Comparison of ENCODE assay signal across 14 mouse cellular contexts in the genomic region with DNA sequence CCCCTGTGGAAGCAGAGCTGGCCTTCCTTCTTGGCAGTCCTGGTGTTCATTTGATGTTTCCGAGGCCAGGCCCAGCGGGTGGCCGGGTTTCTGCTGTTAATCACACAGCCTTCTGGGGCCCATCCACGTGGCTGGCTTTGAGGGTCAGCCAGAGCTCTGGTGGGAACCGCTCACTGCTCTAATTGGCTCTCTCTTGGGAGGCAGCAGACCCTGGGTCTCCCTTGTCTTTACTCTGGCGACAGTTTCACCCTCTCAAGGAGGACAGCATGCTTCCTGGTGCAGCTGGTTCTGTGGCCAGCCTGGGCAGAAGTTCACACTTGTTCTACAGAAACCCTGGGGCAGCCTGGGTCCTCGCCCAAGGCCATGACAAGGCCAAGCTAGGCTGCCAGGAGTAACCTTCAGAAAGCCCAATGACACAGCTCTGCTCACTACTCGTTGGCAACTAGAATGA. TPM values are rescaled to one million over a fixed set of nuclear protein-coding genes. Genes with fewer than 3 reads are reported as not detected.
A peak's percentile ranks its signal among the peaks of the same experiment; 100 is the strongest.
DNase-seq lines count a peak whose midpoint lies in the region; TF ChIP-seq lines count a peak whose summit lies in the region.
"Had no signal": no experiment of that assay in that cellular context is flagged by ENCODE, and none has a peak within 500 bp of the region (broad histone marks: within the 10 kb centered on the region; RNA-seq: fewer than 3 reads in every experiment).

No protein-coding gene starts in this region.

- H3K27ac ChIP-seq in layer of hippocampus, adult 2 months: peak overlapping the region; percentile 78; the same call in 1 of the 2 replicates
- H3K27ac ChIP-seq in olfactory bulb, adult 2 months (ENCODE audit: insufficient read depth, low read depth, low read length): peak overlapping the region; percentile 8; the same call in 1 of the 2 replicates
- H3K27ac ChIP-seq: embryonic facial prominence, embryonic 15.5 days; hindbrain, embryonic 12.5 days; midbrain, embryonic 15.5 days; stomach, postnatal 0 days had no signal

- TF ChIP-seq CTCF in layer of hippocampus, adult 2 months (conservative IDR thresholded peaks at IDR 0.05): no peak
- TF ChIP-seq CTCF in olfactory bulb, adult 2 months (IDR thresholded peaks at IDR 0.05; ENCODE audit: insufficient read depth, low read depth, low read length): no peak

- TF ChIP-seq POLR2A in olfactory bulb, adult 2 months (IDR thresholded peaks at IDR 0.05; ENCODE audit: insufficient read depth, low read depth, low read length): no peak

- no peaks in the 10 kb centered on the region for H3K4me1 ChIP-seq in olfactory bulb, adult 2 months (ENCODE audit: control insufficient read depth, insufficient read depth, low read length)
- H3K4me1 ChIP-seq: embryonic facial prominence, embryonic 15.5 days; hindbrain, embryonic 12.5 days; midbrain, embryonic 15.5 days had no signal

- WGBS in olfactory bulb, adult 2 months: 52% methylated on average over 8 of the region's 8 CpGs

- peak; percentile 34 to 59 for DNase-seq in cerebellum, postnatal 25 days
- no peak for DNase-seq in cerebellum, adult 11 months
- peak; percentile 68 to 95 for DNase-seq in adrenal gland, adult (ENCODE audit: inconsistent age in 2 of 2, low spot score in 1 of 2)
- peak; percentile 64 to 83 for DNase-seq in layer of hippocampus, adult 2 months (ENCODE audit: low spot score in 2 of 2)
- no peak for DNase-seq in gastrocnemius, postnatal 25 days
- no peak for DNase-seq in gastrocnemius, postnatal 10 days
- DNase-seq in heart, postnatal 14 days: no peak
- DNase-seq: gastrocnemius, postnatal 14 days; lung, embryonic 14.5 days had no signal

- intact Hi-C loops in heart, postnatal 14 days (cut with DNase I): no loop called here

- H3K4me3 ChIP-seq in layer of hippocampus, adult 2 months: no peak overlapping the region
- no peak overlapping the region for H3K4me3 ChIP-seq in olfactory bulb, adult 2 months (ENCODE audit: insufficient read depth, low read depth, low read length)
- H3K4me3 ChIP-seq: embryonic facial prominence, embryonic 15.5 days; hindbrain, embryonic 12.5 days; midbrain, embryonic 15.5 days had no signal

RNA-seq across cellular contexts. Expression of gene Elp6, which starts 27.5 kb away (rescaled TPM):
- total RNA-seq in layer of hippocampus, adult 2 months (2021): 10 to 100 TPM; 14.8 to 14.9 TPM
- not detected in 2 replicates for polyA plus RNA-seq in olfactory bulb, adult 2 months (2012; ENCODE audit: insufficient read depth, insufficient read length, low replicate concordance, missing spikeins)
- 1 to 10 TPM; 2.4 to 2.6 TPM for total RNA-seq in gastrocnemius, postnatal 25 days (2021)
- 1 to 10 TPM; 4.2 to 4.7 TPM for total RNA-seq in gastrocnemius, postnatal 10 days (2021)
- 1 to 10 TPM; 2.4 to 3.8 TPM for total RNA-seq in heart, postnatal 14 days (2021)

RNA-seq across cellular contexts. Expression of gene Cspg5, which starts 33.9 kb away (rescaled TPM):
- 100 to 1,000 TPM; 277 to 278 TPM for total RNA-seq in layer of hippocampus, adult 2 months (2021)
- polyA plus RNA-seq in olfactory bulb, adult 2 months (2012; ENCODE audit: insufficient read depth, insufficient read length, low replicate concordance, missing spikeins): 129 TPM in 1 of 2 replicates, not detected in the other
- total RNA-seq in gastrocnemius, postnatal 25 days (2021): under 1 TPM; 0.19 to 0.31 TPM
- 1 to 10 TPM; 1.3 TPM for total RNA-seq in gastrocnemius, postnatal 10 days (2021)
- under 1 TPM; 0.32 to 0.41 TPM for total RNA-seq in heart, postnatal 14 days (2021)

RNA-seq across cellular contexts. Expression of gene Scap, which starts 55.6 kb away (rescaled TPM):
- 10 to 100 TPM; 93.4 to 95.0 TPM for total RNA-seq in layer of hippocampus, adult 2 months (2021)
- not detected in 2 replicates for polyA plus RNA-seq in olfactory bulb, adult 2 months (2012; ENCODE audit: insufficient read depth, insufficient read length, low replicate concordance, missing spikeins)
- total RNA-seq in gastrocnemius, postnatal 25 days (2021): 10 to 100 TPM; 17.0 to 21.5 TPM
- total RNA-seq in gastrocnemius, postnatal 10 days (2021): 10 to 100 TPM; 25.5 TPM
- 10 to 100 TPM; 26.4 to 27.6 TPM for total RNA-seq in heart, postnatal 14 days (2021)

Comparison
In these comparisons a context has a peak if more than half of its experiments do, and no peak if none do; other contexts are left out.
1. DNase-seq: peak in cerebellum, postnatal 25 days (2 of 2), adrenal gland, adult (2 of 2) and layer of hippocampus, adult 2 months (2 of 2); none in cerebellum, adult 11 months (single experiment), gastrocnemius, postnatal 25 days (single experiment), gastrocnemius, postnatal 10 days (single experiment) and heart, postnatal 14 days (0 of 2).
2. RNA of gene Cspg5, which starts 33.9 kb away (total RNA-seq): 277 to 278 TPM in layer of hippocampus, adult 2 months; 1.3 TPM in gastrocnemius, postnatal 10 days, 0.32 to 0.41 TPM in heart, postnatal 14 days and 0.19 to 0.31 TPM in gastrocnemius, postnatal 25 days; every median in the first group is over 100 times any median in the second.